Mouse (Mus musculus) ES-Bruce4 (cell line): ENCODE measurements at regions not wholly inside any gene's neighbourhood (a gene's known extent, or its start where the extent isn't known, plus 50 kb on each side); places are given as distances from the start of the nearest gene placed in this dataset.

Experiments used
- H3K27ac ChIP-seq: 2 replicates; pipeline ENCODE4 v1.5.1; 2012; ENCODE audit warnings: low read length, inconsistent platforms; ENCODE audit not compliant: insufficient read depth
- H3K27me3 ChIP-seq: 2 replicates; pipeline ENCODE4 v1.6.1; 2012; ENCODE audit warnings: mild to moderate bottlenecking, low read length, inconsistent platforms; ENCODE audit not compliant: control insufficient read depth, poor library complexity, insufficient read depth, severe bottlenecking
- H3K36me3 ChIP-seq: 2 replicates; pipeline ENCODE4 v1.6.1; 2012; ENCODE audit warnings: inconsistent platforms, mild to moderate bottlenecking, low read length, moderate library complexity; ENCODE audit not compliant: control insufficient read depth, poor library complexity, insufficient read depth, severe bottlenecking
- H3K4me1 ChIP-seq: one replicate; pipeline ENCODE4 v1.8.1; 2011; ENCODE audit warnings: low read length; ENCODE audit not compliant: control insufficient read depth, insufficient read depth
- H3K4me3 ChIP-seq: 2 replicates; pipeline ENCODE4 v1.5.1; 2011; ENCODE audit warnings: low read depth, mild to moderate bottlenecking, low read length
- H3K9ac ChIP-seq: 2 replicates; pipeline ENCODE4 v1.6.1; 2012; ENCODE audit warnings: low read depth, mild to moderate bottlenecking, inconsistent platforms; ENCODE audit not compliant: poor library complexity, severe bottlenecking
- H3K9me3 ChIP-seq: replicated peaks from 2 replicates; pipeline ENCODE4 v1.6.1; 2012; ENCODE audit warnings: mild to moderate bottlenecking, low read length, inconsistent platforms; ENCODE audit not compliant: control insufficient read depth, poor library complexity, insufficient read depth, severe bottlenecking
- CTCF ChIP-seq: IDR thresholded peaks from one replicate; pipeline ENCODE4 v1.8.1; 2011; ENCODE audit warnings: low read depth, low read length
- EP300 ChIP-seq: IDR thresholded peaks from 2 replicates; pipeline ENCODE4 v1.6.1; 2011; ENCODE audit warnings: low read depth, low read length; ENCODE audit not compliant: insufficient read depth
- POLR2A ChIP-seq: IDR thresholded peaks from one replicate; pipeline ENCODE4 v1.8.1; 2011; ENCODE audit warnings: low read length; ENCODE audit not compliant: insufficient read depth

- H3K9ac ChIP-seq, result no peak overlapping the region
- TF ChIP-seq EP300 (no peak), POLR2A (no peak), CTCF (no peak)
- no peak overlapping the region for H3K4me3 ChIP-seq
- no peaks in the 10 kb centered on the region for H3K27me3 ChIP-seq
- no peaks in the 10 kb centered on the region for H3K36me3 ChIP-seq
- no peaks in the 10 kb centered on the region for H3K4me1 ChIP-seq
- H3K9me3 ChIP-seq, result no peaks in the 10 kb centered on the region
- no peak overlapping the region for H3K27ac ChIP-seq
Measured at GRCm38 (mm10) chr3:16688973-16689372, 682.7 kb upstream of the Gm5150 start.

GRCm38 (mm10) chr3:16657566-16657965 is 651.3 kb upstream of the Gm5150 start:
- H3K9me3 ChIP-seq, result no peaks in the 10 kb centered on the region
- no peak overlapping the region for H3K4me3 ChIP-seq
- no peak overlapping the region for H3K27ac ChIP-seq
- H3K27me3 ChIP-seq, result no peaks in the 10 kb centered on the region
- no peaks in the 10 kb centered on the region for H3K4me1 ChIP-seq
- no peaks in the 10 kb centered on the region for H3K36me3 ChIP-seq
- no peak overlapping the region for H3K9ac ChIP-seq
- TF ChIP-seq CTCF (no peak), EP300 (no peak), POLR2A (no peak)
